Mouse (Mus musculus) thymus, postnatal 25 days (tissue): Measurements from ENCODE around the gene Hpd.

Experiments
- DNase-seq: peaks from one replicate; pipeline ENCODE4 v3.0.0; 2022

The Hpd gene

DNA sequence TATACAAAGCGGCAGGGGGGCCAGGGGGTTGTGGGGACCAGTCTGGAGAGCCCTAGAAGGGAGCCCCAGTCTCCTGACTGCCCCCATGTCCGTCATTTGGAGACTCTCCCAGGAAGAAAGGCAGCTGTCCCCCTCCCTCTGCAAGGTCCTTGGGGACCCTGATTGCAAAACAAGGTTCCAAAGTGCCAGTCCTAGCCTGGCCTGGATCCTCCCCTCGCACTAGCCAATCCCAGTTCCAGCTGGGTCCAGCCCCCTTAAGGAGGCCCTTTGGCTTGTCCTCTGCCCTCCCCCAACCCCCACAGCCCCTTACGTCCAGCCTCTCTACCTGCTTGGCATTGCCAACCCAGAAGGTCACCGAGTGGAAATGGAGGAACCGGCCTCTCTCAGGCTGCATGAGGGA, 991 bp downstream of the Hpd start:
- DNase-seq: no peak

DNA sequence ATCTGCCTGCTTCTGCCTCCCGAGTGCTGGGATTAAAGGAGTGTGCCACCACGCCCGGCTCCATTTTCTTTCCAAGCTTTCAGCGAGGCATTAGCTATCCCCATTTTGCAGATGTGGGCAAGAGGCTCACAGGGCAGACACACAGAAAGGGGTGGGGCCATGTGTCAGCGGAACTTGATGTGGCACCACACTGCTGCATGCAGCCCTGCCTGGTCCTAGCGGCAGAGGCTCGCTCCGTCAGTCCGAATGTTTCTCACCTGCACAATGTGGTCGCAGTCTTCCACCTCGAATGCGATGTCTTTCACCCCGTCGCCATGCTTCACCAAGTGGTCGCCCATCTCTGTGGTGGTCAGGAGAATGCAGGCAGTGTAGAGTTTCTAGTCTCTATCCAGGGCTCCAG, 2.1 kb downstream of the Hpd start:
- DNase-seq: no peak

DNA sequence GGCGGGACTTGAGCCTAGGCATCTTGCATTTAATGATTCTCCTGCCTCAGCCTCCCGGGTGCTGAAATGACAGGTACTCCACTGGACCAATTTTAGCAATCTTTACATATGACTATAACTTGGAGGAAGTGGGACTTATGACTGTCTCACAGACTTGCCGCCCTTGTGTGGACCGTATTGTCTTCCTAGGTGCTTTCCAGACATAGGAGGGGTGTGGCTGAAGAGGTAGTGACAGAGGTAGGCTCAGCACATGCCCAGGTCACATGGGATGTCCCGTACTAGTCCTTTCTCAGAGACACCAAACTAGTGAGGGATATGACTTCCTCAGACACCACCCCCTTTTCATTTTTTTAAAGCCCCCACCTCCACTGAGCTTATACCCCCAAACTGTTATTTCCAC, 3.7 kb downstream of the Hpd start:
- DNase-seq: no peak

DNA sequence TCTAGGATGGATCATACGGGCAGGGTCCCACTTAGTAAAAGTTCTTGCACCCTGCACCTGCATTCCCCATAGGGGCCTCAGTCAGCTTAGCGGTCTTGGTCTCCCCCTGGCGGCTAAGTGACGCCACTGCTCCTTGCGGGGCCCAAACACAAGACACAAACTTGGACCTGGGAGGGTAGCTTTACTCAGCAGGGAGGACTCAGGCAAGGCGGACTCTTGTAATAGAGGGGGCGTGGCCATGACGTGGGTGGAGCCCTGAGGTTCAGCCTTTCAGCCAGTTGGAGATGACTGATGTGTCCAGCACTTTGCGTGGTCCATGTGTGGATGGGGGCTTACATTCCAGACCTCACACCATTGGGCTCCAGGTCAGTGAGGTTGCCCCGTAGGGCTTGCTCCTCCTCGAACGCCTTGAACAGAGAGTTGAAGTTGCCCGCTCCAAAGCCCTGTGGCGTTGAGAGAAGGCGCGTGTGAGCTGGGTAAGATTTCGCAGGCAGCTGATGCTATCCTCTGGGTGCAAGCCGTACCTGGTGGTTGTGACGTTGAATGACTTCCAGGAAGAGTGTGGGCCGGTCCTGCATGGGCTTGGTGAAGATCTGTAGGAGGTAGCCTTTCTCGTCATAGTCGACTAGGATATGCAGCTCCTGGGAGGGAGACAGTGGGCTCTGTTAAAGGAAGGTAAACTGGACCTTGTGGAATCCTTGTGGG, 10.7 kb downstream of the Hpd start:
- DNase-seq: peak; percentile 92

DNA sequence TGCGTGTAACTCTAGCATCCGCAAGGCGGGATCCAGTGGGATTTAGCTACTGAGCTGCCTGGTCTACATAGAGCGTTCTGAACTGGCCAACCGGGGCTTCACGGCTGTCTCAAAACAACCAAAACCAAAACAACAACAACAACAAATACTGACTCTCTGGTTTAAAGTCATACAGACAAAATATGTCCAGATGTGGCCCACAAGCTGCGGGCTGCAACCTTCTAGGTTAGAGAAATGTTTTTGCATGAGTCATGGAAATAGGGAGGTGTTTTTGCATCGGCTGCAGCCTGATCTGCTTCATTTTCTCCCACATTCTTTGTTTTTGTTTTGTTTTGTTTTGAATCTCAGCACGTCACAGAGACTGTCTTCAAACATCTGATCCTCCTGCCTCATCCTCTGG, 12.2 kb downstream of the Hpd start:
- DNase-seq: no peak

DNA sequence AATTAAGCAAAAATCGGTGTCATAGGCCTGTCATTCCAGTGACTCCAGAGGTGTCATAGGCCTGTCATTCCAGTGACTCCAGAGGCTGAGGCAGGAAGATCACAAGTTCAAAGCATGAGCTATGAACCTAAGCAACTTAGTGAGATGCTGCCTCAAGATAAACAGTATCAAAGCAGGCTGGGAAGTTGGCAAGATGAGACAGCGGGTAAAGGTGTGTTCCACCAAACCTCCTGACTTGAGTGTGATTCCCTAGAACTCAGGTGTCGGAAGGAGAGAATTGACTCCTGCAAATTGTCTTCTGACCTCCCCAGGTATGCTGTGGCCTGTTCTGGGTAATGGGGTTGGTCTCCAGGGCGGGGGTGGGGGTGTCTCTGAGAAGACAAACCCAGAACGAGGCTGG, 13.2 kb downstream of the Hpd start, which contains the start of gene Psmd9:
TSS of gene Psmd9 (plus strand) at position 130 of the 400 bp plus-strand sequence.
- DNase-seq: no peak

DNA sequence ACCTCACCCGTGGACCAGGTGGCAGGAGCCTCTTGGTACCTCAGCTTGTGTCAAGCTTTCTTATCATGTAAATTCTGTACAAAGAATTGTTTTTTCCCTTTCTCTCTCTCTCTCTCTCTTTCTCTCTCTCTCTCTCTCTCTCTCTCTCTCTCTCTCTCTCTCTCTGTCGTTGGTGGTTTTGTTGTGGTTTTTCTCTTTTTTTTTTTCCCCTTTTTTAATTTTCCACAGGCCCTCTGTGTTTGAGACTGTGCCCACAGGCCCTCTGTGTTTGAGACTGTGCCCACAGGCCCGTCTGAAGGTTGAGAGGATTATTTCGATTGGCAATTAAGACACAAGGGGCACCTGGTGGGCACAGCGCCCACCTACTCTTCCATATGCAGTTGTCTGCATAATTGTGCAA, 14.9 kb downstream of the Hpd start:
- no peak for DNase-seq

DNA sequence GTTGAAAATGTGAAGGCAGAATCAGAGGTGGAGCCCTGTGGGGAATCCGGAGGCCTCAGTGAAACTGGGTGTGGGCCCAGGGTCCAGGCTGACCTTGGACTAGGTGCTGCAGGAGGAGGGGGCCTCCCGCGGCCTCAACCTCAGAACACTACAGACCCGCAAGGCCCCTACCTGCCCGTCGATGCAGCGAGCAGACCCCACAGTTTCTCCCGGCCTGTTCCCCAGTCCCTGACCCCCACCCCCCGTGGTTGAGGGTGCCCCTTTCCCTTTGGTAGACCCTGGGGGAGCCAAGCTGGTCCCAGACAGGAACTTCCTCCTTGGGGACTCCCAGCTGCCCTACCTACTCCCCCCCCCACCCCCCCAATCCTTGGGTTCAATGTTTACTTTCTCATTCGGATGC, 16.1 kb downstream of the Hpd start:
- no peak for DNase-seq

DNA sequence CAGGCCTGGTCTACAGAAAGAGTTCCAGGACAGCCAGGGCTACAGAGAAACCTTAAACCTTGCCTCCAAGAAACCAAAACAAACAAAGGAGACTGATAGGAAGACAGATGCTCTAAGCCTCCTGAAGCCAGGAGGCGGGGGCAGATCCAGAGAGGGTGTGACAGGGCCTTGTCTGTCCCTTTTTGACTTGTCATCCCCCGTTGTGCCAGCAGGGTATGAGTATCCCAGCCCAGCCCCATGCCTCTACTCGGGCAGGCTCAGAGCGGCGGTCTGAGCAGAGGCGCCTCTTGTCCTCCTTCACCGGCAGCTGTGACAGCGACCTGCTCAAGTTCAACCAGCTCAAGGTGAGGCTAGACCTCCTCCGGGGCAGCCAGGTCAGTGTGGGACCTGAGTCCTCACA, 19.6 kb downstream of the Hpd start:
- DNase-seq: no peak

DNA sequence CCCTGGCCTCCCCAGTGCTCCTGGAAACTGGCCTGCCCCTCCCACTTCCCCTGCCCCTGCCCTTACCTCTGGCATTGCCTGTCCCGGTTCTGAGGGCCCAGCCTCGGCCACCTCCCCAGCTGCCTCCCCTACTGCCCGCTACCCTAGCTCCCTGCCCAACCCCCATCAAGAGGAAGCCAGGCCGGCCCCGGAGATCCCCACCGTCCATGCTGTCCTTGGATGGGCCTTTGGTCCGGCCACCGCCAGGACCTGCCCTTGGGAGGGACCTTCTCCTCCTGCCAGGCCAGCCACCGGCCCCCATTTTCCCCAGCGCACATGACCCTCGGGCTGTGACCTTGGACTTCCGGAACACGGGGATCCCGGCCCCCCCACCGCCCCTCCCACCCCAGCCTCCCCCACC, 22.2 kb downstream of the Hpd start:
- no peak for DNase-seq

DNA sequence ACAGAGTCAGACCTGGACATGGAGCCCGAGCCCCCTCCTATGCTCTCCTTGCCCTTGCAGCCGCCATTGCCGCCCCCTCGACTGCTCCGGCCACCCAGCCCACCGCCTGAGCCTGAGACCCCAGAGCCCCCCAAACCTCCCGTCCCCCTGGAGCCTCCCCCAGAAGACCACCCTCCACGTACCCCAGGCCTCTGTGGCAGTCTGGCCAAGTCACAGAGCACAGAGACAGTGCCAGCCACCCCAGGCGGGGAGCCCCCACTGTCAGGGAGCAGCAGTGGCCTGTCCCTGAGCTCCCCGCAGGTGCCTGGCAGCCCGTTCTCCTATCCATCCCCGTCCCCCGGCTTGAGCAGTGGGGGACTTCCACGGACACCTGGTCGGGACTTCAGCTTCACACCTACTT, 22.7 kb downstream of the Hpd start:
- no peak for DNase-seq

DNA sequence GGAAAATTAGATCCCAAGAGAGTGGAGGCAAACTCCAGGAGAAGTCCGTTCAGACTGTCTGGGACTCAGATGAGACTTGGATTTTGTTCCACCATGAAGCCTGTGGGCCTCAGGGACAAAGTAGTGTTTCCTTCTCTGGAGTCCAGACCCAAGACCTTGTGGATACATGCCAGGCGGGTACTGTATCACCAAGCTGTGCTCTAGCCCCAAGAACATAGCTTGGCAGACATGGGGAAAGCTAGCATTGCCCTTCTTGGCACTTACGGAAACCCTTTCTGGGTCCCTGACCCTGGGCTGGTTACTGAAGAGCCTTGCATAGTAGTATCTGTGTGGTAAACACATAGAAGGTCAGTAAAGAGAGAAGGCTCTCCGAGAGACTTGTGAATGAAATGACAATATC, 23.1 kb downstream of the Hpd start:
- no peak for DNase-seq

DNA sequence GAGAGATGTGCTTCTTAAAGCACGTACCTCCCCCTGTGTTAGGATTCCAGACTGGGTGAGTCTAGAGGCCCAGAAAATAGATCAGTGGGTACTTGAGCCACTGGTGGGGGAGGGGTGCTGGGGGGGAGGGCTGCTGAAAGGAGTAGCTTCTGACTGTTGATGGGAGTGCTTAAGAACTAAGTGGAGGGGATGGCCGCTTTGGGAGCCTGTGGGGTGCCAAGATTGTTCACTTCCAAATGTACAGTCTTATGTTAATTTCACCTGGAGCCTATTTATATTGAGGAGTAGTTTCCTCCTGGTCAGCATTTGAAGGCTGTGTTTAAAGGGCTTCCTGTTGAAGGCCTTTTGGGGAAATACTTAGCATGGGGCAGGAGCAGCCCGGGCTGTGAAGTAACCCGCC, 24.6 kb downstream of the Hpd start:
- no peak for DNase-seq

DNA sequence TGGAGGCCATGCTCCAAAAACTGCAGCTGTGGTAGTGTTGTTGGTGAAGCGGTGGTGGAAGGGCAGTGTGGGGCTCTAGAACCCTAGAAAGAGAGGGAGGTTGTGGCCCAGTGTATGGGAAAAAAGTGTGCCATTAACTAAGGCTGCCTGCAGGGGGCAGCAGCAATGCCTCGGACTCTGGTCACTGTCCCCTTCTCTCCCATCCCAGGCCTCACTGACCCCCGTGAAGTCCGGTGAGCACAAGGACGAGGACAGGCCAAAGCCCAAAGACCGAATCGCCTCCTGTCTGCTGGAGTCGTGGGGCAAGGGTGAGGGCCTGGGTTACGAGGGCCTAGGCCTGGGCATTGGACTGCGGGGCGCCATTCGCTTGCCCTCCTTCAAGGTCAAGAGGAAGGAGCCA, 25.8 kb downstream of the Hpd start:
- no peak for DNase-seq

DNA sequence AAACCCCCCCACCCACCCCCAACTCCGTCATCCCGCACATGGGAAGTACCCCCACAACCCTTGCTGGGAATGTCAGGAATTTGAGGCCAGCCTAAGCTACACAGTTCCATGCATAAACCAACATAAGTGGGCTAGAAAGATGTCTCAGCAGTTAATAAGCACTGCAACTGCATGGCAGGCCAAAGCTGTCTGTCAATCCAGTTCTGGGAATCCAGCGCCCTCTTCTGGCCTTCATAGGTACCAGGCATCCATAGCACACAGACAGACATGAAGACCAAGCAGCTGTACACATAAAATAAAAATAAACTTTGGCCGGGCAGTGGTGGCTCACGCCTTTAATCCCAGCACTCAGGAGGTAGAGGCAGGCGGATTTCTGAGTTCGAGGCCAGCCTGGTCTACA, 27.1 kb downstream of the Hpd start:
- DNase-seq: peak; percentile 82

DNA sequence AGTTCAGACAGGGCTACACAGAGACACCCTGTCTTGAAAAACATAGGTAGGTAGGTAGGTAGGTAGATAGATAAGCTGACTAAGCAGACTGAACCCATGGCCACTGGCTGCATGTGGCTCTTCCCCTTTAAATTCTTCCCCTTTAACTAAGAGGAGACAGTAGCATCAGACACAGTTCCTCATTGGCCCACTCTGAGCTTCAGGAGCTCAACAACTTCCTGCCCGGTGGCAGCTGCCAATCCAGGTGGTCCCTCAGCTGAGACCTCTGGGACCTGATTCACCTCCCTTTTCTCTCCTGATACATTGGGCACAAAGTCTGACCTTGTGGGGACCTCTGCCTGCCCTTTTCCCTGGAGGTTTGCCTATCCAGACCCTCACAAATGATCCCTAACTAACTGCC, 29.6 kb downstream of the Hpd start:
- DNase-seq: peak; percentile 62

DNA sequence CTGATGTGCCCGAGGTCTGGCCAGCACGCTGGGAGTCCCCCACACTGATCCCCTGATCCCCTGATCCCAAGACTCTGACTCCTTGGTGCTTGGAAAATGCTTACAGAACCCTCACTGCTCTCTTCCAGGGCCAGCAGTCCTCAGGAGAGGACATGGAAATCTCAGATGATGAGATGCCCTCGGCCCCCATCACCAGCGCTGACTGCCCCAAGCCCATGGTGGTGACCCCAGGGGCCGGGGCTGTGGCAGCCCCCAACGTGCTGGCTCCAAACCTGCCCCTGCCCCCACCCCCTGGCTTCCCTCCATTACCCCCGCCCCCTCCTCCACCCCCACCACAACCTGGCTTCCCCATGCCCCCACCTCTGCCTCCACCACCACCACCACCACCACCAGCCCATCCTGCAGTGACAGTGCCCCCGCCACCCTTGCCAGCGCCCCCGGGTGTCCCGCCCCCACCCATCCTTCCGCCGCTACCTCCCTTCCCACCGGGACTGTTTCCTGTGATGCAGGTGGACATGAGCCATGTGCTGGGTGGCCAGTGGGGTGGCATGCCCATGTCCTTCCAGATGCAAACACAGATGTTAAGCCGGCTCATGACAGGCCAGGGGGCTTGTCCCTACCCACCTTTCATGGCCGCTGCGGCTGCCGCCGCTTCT, 30.7 kb downstream of the Hpd start:
- no peak for DNase-seq

DNA sequence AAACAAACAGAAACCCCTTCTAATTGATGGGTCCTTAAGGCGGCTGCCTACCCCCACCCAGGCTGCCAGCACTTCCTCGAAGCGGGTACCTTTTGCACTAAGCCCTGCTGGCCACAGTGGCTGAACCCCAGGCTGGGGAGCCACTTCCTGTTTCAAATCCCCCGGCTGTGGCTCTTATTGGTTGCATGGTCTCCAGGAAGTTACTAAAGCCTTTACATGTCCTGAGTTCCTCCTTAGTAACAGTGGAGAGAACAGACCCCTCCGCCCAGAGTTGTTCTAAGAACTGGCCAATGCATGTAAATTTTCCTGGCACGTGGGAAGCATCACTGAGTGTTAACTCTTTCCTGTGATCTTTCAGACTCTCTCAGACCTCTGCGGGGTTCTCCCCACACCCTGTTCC, 31.4 kb downstream of the Hpd start:
- DNase-seq: peak; percentile 76

DNA sequence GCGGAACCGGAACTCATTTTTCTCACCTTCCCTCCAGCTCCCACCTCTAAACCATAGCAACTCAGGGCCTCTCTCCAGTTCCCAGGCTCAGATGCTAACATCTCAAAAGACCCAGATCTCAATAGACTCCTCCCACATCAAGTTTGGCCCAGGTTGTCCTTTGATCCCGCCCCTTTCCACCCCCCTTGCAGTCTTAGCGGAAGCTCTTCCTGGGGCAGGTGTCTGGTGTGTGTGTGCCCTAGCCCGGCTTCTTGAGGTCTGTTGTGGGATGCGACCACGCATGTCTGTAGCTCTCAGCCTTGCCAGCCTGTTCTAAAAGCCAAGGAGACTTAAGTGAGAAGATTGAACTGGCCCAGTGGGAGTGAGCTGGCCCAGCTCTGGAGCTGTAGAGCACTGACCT, 31.9 kb downstream of the Hpd start:
- peak; percentile 87 for DNase-seq

DNA sequence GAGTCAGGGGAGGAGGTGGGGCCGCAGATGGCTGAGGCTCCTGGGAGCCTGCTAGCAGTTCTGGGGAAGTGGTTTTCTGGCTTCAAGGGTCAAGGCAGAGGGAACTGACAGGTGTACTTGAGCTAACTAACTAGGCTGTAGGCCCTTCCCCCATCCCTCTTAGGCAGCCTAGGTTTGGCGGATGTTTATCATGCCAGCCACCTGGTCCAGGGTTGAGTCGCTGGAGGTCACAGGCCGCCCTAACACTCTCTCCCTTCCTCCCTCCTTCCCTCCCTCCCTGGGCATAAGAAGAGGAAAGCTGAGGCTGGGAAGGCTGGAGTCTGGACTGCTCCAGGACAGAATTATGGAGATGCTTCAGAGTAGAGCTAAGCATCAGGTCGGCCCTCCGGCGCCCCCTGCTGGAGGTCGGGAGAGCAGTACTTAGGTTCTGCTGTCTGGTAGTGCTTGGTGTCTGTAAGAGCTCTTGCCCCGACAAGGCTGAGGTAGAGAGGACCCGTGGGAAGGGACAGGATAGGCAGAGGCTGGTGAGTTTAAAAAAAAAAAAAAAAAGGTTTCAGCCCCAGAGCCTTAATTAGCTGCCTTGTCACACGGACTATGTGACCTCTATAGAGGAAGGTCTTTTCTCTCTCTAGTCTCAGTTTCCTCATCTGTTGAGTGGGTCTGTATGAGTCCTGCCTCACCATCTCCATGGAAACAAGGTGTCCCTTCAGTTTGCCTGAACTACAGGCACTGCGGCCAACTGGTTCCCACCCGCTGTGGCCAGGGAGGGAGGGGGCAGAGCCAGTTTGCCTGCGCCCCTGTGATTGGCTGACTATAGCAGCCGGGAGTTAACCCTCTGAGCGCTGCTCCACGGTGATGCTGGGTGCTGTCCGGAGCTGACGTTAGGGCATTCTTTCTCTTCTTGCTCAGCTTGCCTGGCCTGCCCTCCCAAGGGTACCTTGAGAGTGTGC, 32.8 kb downstream of the Hpd start:
- DNase-seq: peak; percentile 92

DNA sequence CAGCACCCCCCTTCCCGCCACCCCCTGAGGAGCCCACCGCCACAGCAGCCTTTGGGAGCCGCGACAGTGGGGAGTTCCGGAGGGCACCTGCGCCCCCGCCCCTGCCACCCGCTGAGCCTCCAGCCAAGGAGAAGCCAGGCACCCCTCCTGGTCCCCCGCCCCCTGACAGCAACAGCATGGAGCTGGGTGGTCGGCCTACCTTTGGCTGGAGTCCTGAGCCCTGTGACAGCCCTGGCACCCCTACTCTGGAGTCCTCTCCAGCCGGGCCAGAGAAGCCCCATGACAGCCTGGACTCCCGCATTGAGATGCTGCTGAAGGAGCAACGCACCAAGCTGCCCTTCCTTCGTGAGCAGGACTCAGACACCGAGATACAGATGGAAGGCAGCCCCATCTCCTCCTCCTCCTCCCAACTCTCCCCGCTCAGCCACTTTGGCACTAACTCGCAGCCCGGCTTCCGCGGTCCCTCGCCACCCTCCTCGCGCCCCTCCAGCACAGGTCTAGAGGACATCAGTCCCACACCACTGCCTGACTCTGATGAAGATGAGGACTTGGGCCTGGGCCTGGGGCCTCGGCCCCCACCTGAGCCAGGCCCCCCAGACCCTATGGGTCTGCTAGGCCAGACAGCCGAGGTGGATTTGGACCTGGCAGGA, 34.3 kb downstream of the Hpd start:
- DNase-seq: no peak

DNA sequence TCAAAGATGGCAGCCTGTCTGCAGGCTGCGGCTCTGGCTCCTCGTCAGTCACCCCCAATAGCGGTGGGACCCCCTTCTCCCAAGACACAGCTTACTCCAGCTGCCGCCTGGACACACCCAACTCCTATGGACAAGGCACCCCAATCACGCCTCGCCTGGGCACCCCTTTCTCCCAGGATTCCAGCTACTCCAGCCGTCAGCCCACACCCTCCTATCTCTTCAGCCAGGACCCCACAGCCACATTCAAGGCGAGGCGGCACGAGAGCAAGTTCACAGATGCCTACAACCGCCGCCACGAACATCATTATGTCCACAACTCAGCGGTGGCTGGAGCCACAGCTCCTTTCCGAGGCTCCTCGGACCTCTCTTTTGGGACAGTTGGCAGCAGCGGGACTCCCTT, 35.0 kb downstream of the Hpd start:
- no peak for DNase-seq

DNA sequence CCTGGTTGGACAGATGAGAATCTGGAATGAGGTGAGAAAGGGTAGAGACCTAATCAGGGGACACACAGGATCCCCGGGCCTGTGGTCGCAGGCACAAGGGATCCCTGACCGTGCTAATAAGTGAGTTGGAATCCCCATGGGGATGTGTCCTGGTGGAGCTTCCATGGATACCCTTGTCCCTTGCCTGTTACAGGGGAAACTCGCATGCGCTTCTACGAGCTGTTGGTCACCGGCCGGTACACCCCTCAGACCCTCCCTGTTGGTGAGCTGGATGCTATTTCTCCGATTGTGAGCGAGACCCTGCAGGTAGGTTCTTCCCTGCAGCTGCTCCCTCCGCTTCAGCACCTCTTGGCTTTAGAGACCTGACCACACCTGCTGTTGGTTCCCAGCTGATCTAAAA, 36.2 kb downstream of the Hpd start:
- DNase-seq: no peak
